Comparison of ENCODE assay signal across 21 mouse cellular contexts in the genomic region with DNA sequence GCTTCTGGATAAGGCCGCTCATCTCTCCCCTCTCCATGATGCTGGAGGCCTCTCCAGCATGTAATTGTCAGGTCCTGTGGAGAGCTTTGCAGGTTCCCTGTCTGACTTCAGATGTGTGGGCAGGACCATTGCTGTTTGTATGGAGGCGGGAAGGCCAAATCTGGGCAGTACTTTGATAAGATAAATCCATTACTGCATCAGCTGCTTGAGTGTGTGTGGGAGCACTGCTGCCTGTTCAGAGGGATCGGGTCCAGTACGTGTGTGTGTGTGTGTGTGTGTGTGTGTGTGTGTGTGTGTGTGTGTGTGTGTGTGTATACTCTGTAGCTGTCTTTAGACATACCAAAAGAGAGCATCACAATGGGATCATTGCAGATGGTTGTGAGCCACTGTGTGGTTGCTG. TPM values are rescaled to one million over a fixed set of nuclear protein-coding genes. Genes with fewer than 3 reads are reported as not detected.
DNase-seq lines count a peak whose midpoint lies in the region; TF ChIP-seq lines count a peak whose summit lies in the region.
"Had no signal": no experiment of that assay in that cellular context is flagged by ENCODE, and none has a peak within 500 bp of the region (broad histone marks: within the 10 kb centered on the region; RNA-seq: fewer than 3 reads in every experiment).

No protein-coding gene starts in this region.

- peaks cover 45% of the 10 kb centered on the region for H3K36me3 ChIP-seq in heart, embryonic 10.5 days
- peaks cover 19% of the 10 kb centered on the region; the same call in 1 of the 2 replicates for H3K36me3 ChIP-seq in macrophage (ENCODE audit: inconsistent target)

- no peak for TF ChIP-seq POLR2A in bone marrow macrophage, adult 2 months (IDR thresholded peaks at IDR 0.05; ENCODE audit: borderline replicate concordance, low read depth, low read length)

- WGBS in heart, embryonic 10.5 days, result 37% methylated on average over 4 of the region's 4 CpGs
- WGBS in macrophage (ENCODE audit: missing documents), result 87% methylated on average over 4 of the region's 4 CpGs

- no peak overlapping the region for H3K27ac ChIP-seq in heart, embryonic 10.5 days
- H3K27ac ChIP-seq in bone marrow macrophage, adult 2 months (ENCODE audit: insufficient read depth, low read depth, low read length), result peak overlapping the region; percentile 75
- H3K27ac ChIP-seq in macrophage, result peak overlapping the region; percentile 83
- H3K27ac ChIP-seq: embryonic facial prominence, embryonic 10.5 days; forebrain, embryonic 10.5 days; heart, adult 2 months; heart, embryonic 15.5 days; hindbrain, embryonic 10.5 days; hindbrain, embryonic 14.5 days; intestine, embryonic 15.5 days had no signal

- H3K79me2 ChIP-seq in macrophage (ENCODE audit: inconsistent target), result peaks cover 66% of the 10 kb centered on the region

- peak; percentile 83 for DNase-seq in heart, adult 11 months
- DNase-seq in heart, embryonic 10.5 days (ENCODE audit: low spot score), result no peak
- DNase-seq in layer of hippocampus, adult 9-11 months, result peak; percentile 65
- no peak for DNase-seq in layer of hippocampus, postnatal 25 days (ENCODE audit: extremely low spot score in 1 of 2, low spot score in 1 of 2)
- no peak for DNase-seq in T-cell, adult 2 months (ENCODE audit: low spot score)
- DNase-seq: adrenal gland, adult 2 months; adrenal gland, postnatal 25 days; cerebellum, adult 18-20 months; cerebellum, adult 9-11 months; cerebellum, postnatal 36 days; gastrocnemius, postnatal 10 days; heart, adult 2 months had no signal

- H3K4me1 ChIP-seq in heart, embryonic 10.5 days, result peaks cover 19% of the 10 kb centered on the region
- H3K4me1 ChIP-seq in bone marrow macrophage, adult 2 months (ENCODE audit: control insufficient read depth, insufficient read depth, low read length), result peaks cover 73% of the 10 kb centered on the region
- H3K4me1 ChIP-seq: forebrain, embryonic 10.5 days had no signal

- H3K4me3 ChIP-seq in heart, embryonic 10.5 days, result no peak overlapping the region
- H3K4me3 ChIP-seq in bone marrow macrophage, adult 2 months (ENCODE audit: insufficient read depth, low read length), result no peak overlapping the region
- no peak overlapping the region for H3K4me3 ChIP-seq in macrophage (ENCODE audit: inconsistent target)
- H3K4me3 ChIP-seq: embryonic facial prominence, embryonic 10.5 days; forebrain, embryonic 10.5 days; heart, adult 2 months; heart, embryonic 15.5 days; hindbrain, embryonic 10.5 days; intestine, embryonic 15.5 days had no signal

- no peak for TF ChIP-seq CTCF in bone marrow macrophage, adult 2 months (IDR thresholded peaks at IDR 0.05; ENCODE audit: low read depth, low read length)

- no peaks in the 10 kb centered on the region for H3K27me3 ChIP-seq in heart, embryonic 10.5 days (ENCODE audit: insufficient read depth, poor library complexity, severe bottlenecking)
- H3K27me3 ChIP-seq: heart, embryonic 15.5 days; intestine, embryonic 15.5 days; Patski had no signal

- no peaks in the 10 kb centered on the region for H3K9me3 ChIP-seq in heart, embryonic 10.5 days
- H3K9me3 ChIP-seq: embryonic facial prominence, embryonic 10.5 days; forebrain, embryonic 10.5 days; heart, embryonic 15.5 days; hindbrain, embryonic 10.5 days; intestine, embryonic 15.5 days had no signal

RNA-seq across cellular contexts. Expression of gene Cmtm6, which starts 14.2 kb away (rescaled TPM):
- polyA plus RNA-seq in heart, embryonic 10.5 days (2016; fragmentation: Nextera tagmentation; extraction: Ambion mirVana), result 39.4 and 47.3 TPM in 2 replicates
- total RNA-seq in layer of hippocampus, postnatal 25 days (2021), result 10 to 100 TPM; 21.4 to 21.8 TPM
- 95.2 and 96.3 TPM in 2 replicates for polyA plus RNA-seq in bone marrow macrophage, adult 2 months (2012; ENCODE audit: insufficient read depth, insufficient read length, missing spikeins)
- 10 to 100 TPM in 25 of 26 experiments, 1 to 10 TPM in 1; 9.5 to 94.2 (median 29.7) TPM for total RNA-seq in macrophage (2018; cell fraction: chromatin; rRNA removed)
- 100 to 1,000 TPM in 12 of 26 experiments, 10 to 100 TPM in 14; 60.7 to 138 (median 99.6) TPM for total RNA-seq in macrophage (2018; cell fraction: cytosol; rRNA removed)
- 100 to 1,000 TPM in 10 of 26 experiments, 10 to 100 TPM in 16; 54.2 to 141 (median 94.4) TPM for total RNA-seq in macrophage (2018; cell fraction: nucleus; rRNA removed)
- polyA plus RNA-seq in macrophage (2018), result 61.4 to 121 TPM (median 79.5 TPM) in 3 replicates

RNA-seq across cellular contexts. Expression of gene Cmtm7, which starts 36.5 kb away (rescaled TPM):
- 143 and 145 TPM in 2 replicates for polyA plus RNA-seq in heart, embryonic 10.5 days (2016; fragmentation: Nextera tagmentation; extraction: Ambion mirVana)
- 1 to 10 TPM; 4.9 to 5.1 TPM for total RNA-seq in layer of hippocampus, postnatal 25 days (2021)
- polyA plus RNA-seq in bone marrow macrophage, adult 2 months (2012; ENCODE audit: insufficient read depth, insufficient read length, missing spikeins), result 184 and 192 TPM in 2 replicates
- 10 to 100 TPM; 17.7 to 97.1 (median 67.8) TPM for total RNA-seq in macrophage (2018; cell fraction: chromatin; rRNA removed)
- 100 to 1,000 TPM in 9 of 26 experiments, 10 to 100 TPM in 17; 58.3 to 114 (median 93.6) TPM for total RNA-seq in macrophage (2018; cell fraction: cytosol; rRNA removed)
- 100 to 1,000 TPM in 1 of 26 experiments, 10 to 100 TPM in 25; 36.9 to 101 (median 68.6) TPM for total RNA-seq in macrophage (2018; cell fraction: nucleus; rRNA removed)
- polyA plus RNA-seq in macrophage (2018), result 47.8 to 121 TPM (median 101 TPM) in 3 replicates

RNA-seq across cellular contexts. Expression of gene Dync1li1, which starts 56.6 kb away (rescaled TPM):
- polyA plus RNA-seq in heart, embryonic 10.5 days (2016; fragmentation: Nextera tagmentation; extraction: Ambion mirVana), result 71.3 and 83.9 TPM in 2 replicates
- total RNA-seq in layer of hippocampus, postnatal 25 days (2021), result 100 to 1,000 TPM in 1 of 2 experiments, 10 to 100 TPM in 1; 92.8 to 101 TPM
- 46.1 and 46.6 TPM in 2 replicates for polyA plus RNA-seq in bone marrow macrophage, adult 2 months (2012; ENCODE audit: insufficient read depth, insufficient read length, missing spikeins)
- 100 to 1,000 TPM in 1 of 26 experiments, 10 to 100 TPM in 25; 34.1 to 104 (median 52.5) TPM for total RNA-seq in macrophage (2018; cell fraction: chromatin; rRNA removed)
- total RNA-seq in macrophage (2018; cell fraction: cytosol; rRNA removed), result 10 to 100 TPM; 46.7 to 70.7 (median 53.5) TPM
- total RNA-seq in macrophage (2018; cell fraction: nucleus; rRNA removed), result 10 to 100 TPM; 35.0 to 59.1 (median 50.4) TPM
- 39.8 to 54.4 TPM (median 39.9 TPM) in 3 replicates for polyA plus RNA-seq in macrophage (2018)

Comparison
In these comparisons a context has a peak if more than half of its experiments do, and no peak if none do; other contexts are left out.
1. DNase-seq: peak in heart, adult 11 months (single experiment) and layer of hippocampus, adult 9-11 months (single experiment); none in heart, embryonic 10.5 days (single experiment), layer of hippocampus, postnatal 25 days (0 of 2) and T-cell, adult 2 months (single experiment).